Mouse (Mus musculus) hindbrain, postnatal 0 days (tissue): ENCODE measurements around the gene Ascc1. TPM values are rescaled to one million over a fixed set of nuclear protein-coding genes. Genes with fewer than 3 reads are reported as not detected.

Experiments
- ATAC-seq: fragments of 200-750 bp; cut with Nextera tagmentation; 2 replicates; pipeline ENCODE4 v1.8.0; 2017; ENCODE audit warnings: mild to moderate bottlenecking, moderate TSS enrichment, moderate library complexity
- DNase-seq: peaks from one replicate; pipeline ENCODE4 v3.0.0-alpha.2; 2015; ENCODE audit warnings: low spot score
- H3K27ac ChIP-seq: fragments of 300-500 bp; sonication (generic); 2 replicates; pipeline ENCODE4 v1.5.1; 2014; ENCODE audit warnings: mild to moderate bottlenecking
- H3K27me3 ChIP-seq: fragments of 300-500 bp; sonication (generic); 2 replicates; pipeline ENCODE4 v1.6.1; 2014; ENCODE audit warnings: low read length, mixed read lengths; ENCODE audit not compliant: insufficient read depth
- H3K36me3 ChIP-seq: fragments of 300-500 bp; sonication (generic); 2 replicates; pipeline ENCODE4 v1.6.1; 2014; ENCODE audit warnings: low read length, mixed read lengths; ENCODE audit not compliant: insufficient read depth
- H3K4me1 ChIP-seq: fragments of 300-500 bp; sonication (generic); 2 replicates; pipeline ENCODE4 v1.6.1; 2014; ENCODE audit warnings: antibody characterized with exemption, low read length, mixed read lengths; ENCODE audit not compliant: insufficient read depth
- H3K4me2 ChIP-seq: fragments of 300-500 bp; sonication (generic); 2 replicates; pipeline ENCODE4 v1.6.1; 2014; ENCODE audit warnings: low read depth, mild to moderate bottlenecking, low read length, moderate library complexity, mixed read lengths
- H3K4me3 ChIP-seq: fragments of 300-500 bp; sonication (generic); 2 replicates; pipeline ENCODE4 v1.5.1; 2014; ENCODE audit warnings: low read length
- H3K9ac ChIP-seq: fragments of 300-500 bp; sonication (generic); replicated peaks from 2 replicates; pipeline ENCODE4 v1.6.1; 2014; ENCODE audit warnings: mild to moderate bottlenecking, low read length, moderate library complexity, mixed read lengths
- H3K9me3 ChIP-seq: fragments of 300-500 bp; sonication (generic); 2 replicates; pipeline ENCODE4 v1.6.1; 2016; ENCODE audit warnings: low read length, mixed read lengths
- CTCF ChIP-seq: IDR thresholded peaks from 2 replicates; pipeline ENCODE4 v1.5.1; 2016; ENCODE audit warnings: antibody characterized with exemption, control low read depth, low read depth
- WGBS: fragments of 180-500 bp; shearing (Covaris S2); extraction: QIAGEN DNeasy Blood & Tissue Kit; methylation state at CpG from one replicate; pipeline ENCODE4 v1.1.7; 2014; 5-methylcytosine and 5-hydroxymethylcytosine counted together
- polyA plus RNA-seq: library from polyadenylated mRNA; unstranded; fragments of >200 nt; fragmentation: Nextera tagmentation; extraction: Ambion mirVana; gene quantifications from 2 replicates; pipeline ENCODE4 v1.2.1, GENCODE M21; 2015
- total RNA-seq: library from RNA; depleted of rRNA; stranded (reverse); fragments of >200 nt; gene quantifications from 2 replicates; pipeline ENCODE4 v1.2.3, GENCODE M21; 2014; rRNA removed

The Ascc1 gene
- total RNA-seq (10.6 and 11.5 TPM in 2 replicates), polyA plus RNA-seq (41.8 and 42.9 TPM in 2 replicates)

GRCm38 (mm10) chr10:60002673-60003212 lies at the start of gene Ascc1, which contains the start of gene Anapc16:
Gene Ascc1, plus strand, starts transcription at chr10:60002805.
Gene Anapc16, minus strand, starts transcription at chr10:60003135.
- Histone ChIP-seq H3K4me3 (peak within 1 kb of the TSS; percentile 53), H3K27me3 (no peaks in the 10 kb centered on the region), H3K4me2 (peak within 1 kb of the TSS; percentile 79), H3K27ac (peak within 1 kb of the TSS; percentile 98), H3K4me1 (no peaks in the 10 kb centered on the region; the same call in 1 of the 2 replicates), H3K36me3 (no peaks in the 10 kb centered on the region; the same call in 1 of the 2 replicates), H3K9me3 (no peaks in the 10 kb centered on the region), H3K9ac (peak within 1 kb of the TSS; percentile 71)
- WGBS: 0% methylated on average over 51 of the region's 51 CpGs
- peak; percentile 5; the same call in 1 of the 2 replicates for TF ChIP-seq CTCF
- ATAC-seq (peak; percentile 98), DNase-seq (peak; percentile 99)

GRCm38 (mm10) chr10:59953564-59954039 lies 49.0 kb upstream of the Ascc1 start:
- Histone ChIP-seq H3K27me3 (no peaks in the 10 kb centered on the region), H3K4me1 (peaks cover 16% of the 10 kb centered on the region), H3K9ac (no peak overlapping the region), H3K4me3 (no peak overlapping the region), H3K27ac (peak overlapping the region; percentile 7; the same call in 1 of the 2 replicates), H3K36me3 (no peaks in the 10 kb centered on the region), H3K4me2 (no peak overlapping the region), H3K9me3 (no peaks in the 10 kb centered on the region)
- DNase-seq (no peak), ATAC-seq (no peak)
- WGBS: 47% methylated on average over 7 of the region's 7 CpGs
- TF ChIP-seq CTCF: no peak

- DNase-seq: no peak
- no peak overlapping the region for H3K4me3 ChIP-seq
- peak overlapping the region; percentile 70; the same call in 1 of the 2 replicates for H3K27ac ChIP-seq
- peaks cover 18% of the 10 kb centered on the region for H3K4me1 ChIP-seq
- H3K9me3 ChIP-seq: no peaks in the 10 kb centered on the region
- WGBS: 39% methylated on average over 5 of the region's 5 CpGs
- H3K36me3 ChIP-seq: no peaks in the 10 kb centered on the region
- no peak for TF ChIP-seq CTCF
- no peak overlapping the region for H3K4me2 ChIP-seq
- H3K27me3 ChIP-seq: no peaks in the 10 kb centered on the region
- no peak for ATAC-seq
- no peak overlapping the region for H3K9ac ChIP-seq
Observed at GRCm38 (mm10) chr10:59956681-59957080, 45.9 kb upstream of the Ascc1 start.

GRCm38 (mm10) chr10:59957171-59958149 lies 45.1 kb upstream of the Ascc1 start:
- peak; percentile 58 for DNase-seq
- peaks cover 18% of the 10 kb centered on the region for H3K4me1 ChIP-seq
- H3K27ac ChIP-seq: peak overlapping the region; percentile 70

DNA sequence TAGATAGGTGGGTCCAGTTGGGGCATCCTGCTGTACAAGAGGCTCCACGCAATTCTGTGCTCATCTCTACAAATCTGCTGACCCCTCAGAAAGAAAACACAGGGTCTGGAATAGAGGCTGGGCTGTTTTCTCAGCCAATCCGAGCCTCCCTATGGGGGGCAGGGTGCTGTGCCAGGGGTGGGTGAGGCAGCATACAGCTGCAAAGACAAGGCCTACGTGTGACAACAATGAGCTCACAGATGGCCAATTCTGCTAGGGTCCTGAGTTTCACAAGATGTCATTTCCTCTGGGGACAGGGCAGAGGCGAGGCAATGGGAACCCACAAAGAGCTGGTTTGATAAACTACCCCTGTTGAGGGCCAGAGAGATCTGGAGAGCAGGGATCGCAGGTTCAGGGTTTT lies 44.1 kb upstream of the Ascc1 start:
- H3K4me3 ChIP-seq: no peak overlapping the region
- H3K9me3 ChIP-seq: no peaks in the 10 kb centered on the region
- H3K9ac ChIP-seq: peak overlapping the region; percentile 28
- no peaks in the 10 kb centered on the region for H3K36me3 ChIP-seq
- peaks cover 18% of the 10 kb centered on the region for H3K4me1 ChIP-seq
- peak overlapping the region; percentile 70 for H3K27ac ChIP-seq
- DNase-seq (no peak), ATAC-seq (0 out of 2 replicates have a peak, but pooled peaks have one; percentile 27)
- H3K27me3 ChIP-seq: no peaks in the 10 kb centered on the region
- 22% methylated on average over 5 of the region's 5 CpGs for WGBS
- peak overlapping the region; percentile 43 for H3K4me2 ChIP-seq
- no peak for TF ChIP-seq CTCF

More at GRCm38 (mm10) chr10:59957171-59958149, 45.1 kb upstream of the Ascc1 start:
- Histone ChIP-seq H3K9ac (peak overlapping the region; percentile 28), H3K4me3 (no peak overlapping the region; the same call in 1 of the 2 replicates), H3K27me3 (no peaks in the 10 kb centered on the region), H3K9me3 (no peaks in the 10 kb centered on the region), H3K4me2 (peak overlapping the region; percentile 43), H3K36me3 (no peaks in the 10 kb centered on the region)
- 14% methylated on average over 25 of the region's 25 CpGs for WGBS
- TF ChIP-seq CTCF: no peak
- ATAC-seq: peak; percentile 41; the same call in 1 of the 2 replicates

DNA sequence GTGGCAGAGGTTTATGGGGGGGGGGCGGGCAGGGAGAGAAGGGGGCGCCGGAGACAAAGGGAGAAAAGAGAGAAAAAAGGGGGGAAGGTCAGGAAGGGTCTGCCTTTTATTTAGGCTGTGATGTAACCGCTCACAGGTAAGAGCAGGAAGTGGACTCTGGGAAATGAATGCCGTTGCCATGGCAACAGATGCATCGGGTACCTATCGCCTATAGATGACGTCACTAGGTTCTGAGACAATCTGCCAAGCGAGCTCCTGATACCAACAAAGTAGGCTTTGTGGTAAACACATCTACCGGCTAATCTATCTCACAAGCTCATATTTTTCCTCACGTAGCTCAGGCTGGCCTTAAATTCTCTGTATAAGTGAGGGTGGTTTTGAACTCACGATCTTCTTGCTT lies 43.1 kb upstream of the Ascc1 start:
- no peak overlapping the region for H3K27ac ChIP-seq
- 74% methylated on average over 12 of the region's 12 CpGs for WGBS
- no peak overlapping the region for H3K9ac ChIP-seq
- H3K4me3 ChIP-seq: no peak overlapping the region
- no peak for TF ChIP-seq CTCF
- H3K27me3 ChIP-seq: no peaks in the 10 kb centered on the region
- H3K9me3 ChIP-seq: no peaks in the 10 kb centered on the region
- no peaks in the 10 kb centered on the region for H3K36me3 ChIP-seq
- DNase-seq (peak; percentile 50), ATAC-seq (no peak)
- H3K4me2 ChIP-seq: no peak overlapping the region
- H3K4me1 ChIP-seq: peaks cover 18% of the 10 kb centered on the region
